Mouse (Mus musculus): ENCODE measurements around the gene Adgrg3. TPM values are rescaled to one million over a fixed set of nuclear protein-coding genes. Genes with fewer than 3 reads are reported as not detected.
A peak's percentile ranks its signal among the peaks of the same experiment; 100 is the strongest.

Gene Adgrg3
- polyA plus RNA-seq (2012; rRNA removed) = 6.3 and 6.8 TPM in 2 replicates

- TF ChIP-seq CTCF (IDR thresholded peaks at IDR 0.05; ENCODE audit: extremely low read depth, insufficient read depth, insufficient read length, insufficient replicate concordance) = no peak
- no peak for TF ChIP-seq POLR2A (IDR thresholded peaks at IDR 0.05; ENCODE audit: low read depth, low read length)
- H3K4me3 ChIP-seq (ENCODE audit: extremely low read depth, insufficient read depth, insufficient read length) = no peak within 1 kb of the TSS
- peaks cover 2% of the 10 kb centered on the region; the same call in 1 of the 2 replicates for H3K4me1 ChIP-seq (ENCODE audit: control insufficient read depth, insufficient read depth, insufficient read length)
- 58% methylated on average over 11 of the region's 11 CpGs for WGBS
- no peak within 1 kb of the TSS for H3K27ac ChIP-seq (ENCODE audit: insufficient read depth, low read length)
- DNase-seq (ENCODE audit: low read depth in 1 of 2, low spot score in 2 of 2) = no peak
- H3K27me3 ChIP-seq (ENCODE audit: control insufficient read depth, insufficient read depth, low read length) = no peaks in the 10 kb centered on the region
- no peaks in the 10 kb centered on the region for H3K36me3 ChIP-seq (ENCODE audit: control insufficient read depth, insufficient read depth, low read length)
Observed at GRCm38 (mm10) chr8:95017451-95017850, at the start of gene Adgrg3. Adgrg3 (plus strand) TSS chr8:95017692.

- WGBS = 16% methylated on average over 9 of the region's 9 CpGs
- Histone ChIP-seq H3K27me3 (ENCODE audit: control insufficient read depth, insufficient read depth, low read length) (peaks cover 1% of the 10 kb centered on the region; the same call in 1 of the 2 replicates), H3K36me3 (ENCODE audit: control insufficient read depth, insufficient read depth, low read length) (no peaks in the 10 kb centered on the region), H3K4me3 (ENCODE audit: extremely low read depth, insufficient read depth, insufficient read length) (no peak overlapping the region), H3K4me1 (ENCODE audit: control insufficient read depth, insufficient read depth, insufficient read length) (peaks cover 7% of the 10 kb centered on the region; the same call in 1 of the 2 replicates), H3K27ac (ENCODE audit: insufficient read depth, low read length) (no peak overlapping the region)
- DNase-seq (ENCODE audit: low read depth in 1 of 2, low spot score in 2 of 2) = no peak
- no peak for TF ChIP-seq POLR2A (IDR thresholded peaks at IDR 0.05; ENCODE audit: low read depth, low read length)
- no peak for TF ChIP-seq CTCF (IDR thresholded peaks at IDR 0.05; ENCODE audit: extremely low read depth, insufficient read depth, insufficient read length, insufficient replicate concordance)
Observed at GRCm38 (mm10) chr8:94973270-94973669, 44.2 kb upstream of the Adgrg3 start.

GRCm38 (mm10) chr8:94973786-94974185 is 43.7 kb upstream of the Adgrg3 start:
- TF ChIP-seq POLR2A (IDR thresholded peaks at IDR 0.05; ENCODE audit: low read depth, low read length) = no peak
- TF ChIP-seq CTCF (IDR thresholded peaks at IDR 0.05; ENCODE audit: extremely low read depth, insufficient read depth, insufficient read length, insufficient replicate concordance) = no peak
- Histone ChIP-seq H3K27ac (ENCODE audit: insufficient read depth, low read length) (no peak overlapping the region), H3K4me3 (ENCODE audit: extremely low read depth, insufficient read depth, insufficient read length) (no peak overlapping the region), H3K36me3 (ENCODE audit: control insufficient read depth, insufficient read depth, low read length) (no peaks in the 10 kb centered on the region), H3K4me1 (ENCODE audit: control insufficient read depth, insufficient read depth, insufficient read length) (peaks cover 11% of the 10 kb centered on the region; the same call in 1 of the 2 replicates), H3K27me3 (ENCODE audit: control insufficient read depth, insufficient read depth, low read length) (peaks cover 1% of the 10 kb centered on the region; the same call in 1 of the 2 replicates)
- WGBS = 66% methylated on average over 9 of the region's 9 CpGs
- DNase-seq (ENCODE audit: low read depth in 1 of 2, low spot score in 2 of 2) = no peak

- Histone ChIP-seq H3K4me3 (ENCODE audit: extremely low read depth, insufficient read depth, insufficient read length) (no peak within 1 kb of the TSS), H3K27ac (ENCODE audit: insufficient read depth, low read length) (no peak within 1 kb of the TSS), H3K27me3 (ENCODE audit: control insufficient read depth, insufficient read depth, low read length) (peaks cover 1% of the 10 kb centered on the region; the same call in 1 of the 2 replicates), H3K36me3 (ENCODE audit: control insufficient read depth, insufficient read depth, low read length) (no peaks in the 10 kb centered on the region), H3K4me1 (ENCODE audit: control insufficient read depth, insufficient read depth, insufficient read length) (peaks cover 13% of the 10 kb centered on the region; the same call in 1 of the 2 replicates)
- DNase-seq (ENCODE audit: low read depth in 1 of 2, low spot score in 2 of 2) = no peak
- WGBS = 59% methylated on average over 7 of the region's 7 CpGs
- TF ChIP-seq CTCF (IDR thresholded peaks at IDR 0.05; ENCODE audit: extremely low read depth, insufficient read depth, insufficient read length, insufficient replicate concordance) (no peak), POLR2A (IDR thresholded peaks at IDR 0.05; ENCODE audit: low read depth, low read length) (no peak)
Observed at GRCm38 (mm10) chr8:94974467-94975165, 42.9 kb upstream of the Adgrg3 start, which contains the start of gene Adgrg1. Adgrg1 (plus strand) TSS chr8:94974751.

GRCm38 (mm10) chr8:94976651-94977417 is 40.7 kb upstream of the Adgrg3 start:
- no peak for TF ChIP-seq CTCF (IDR thresholded peaks at IDR 0.05; ENCODE audit: extremely low read depth, insufficient read depth, insufficient read length, insufficient replicate concordance)
- TF ChIP-seq POLR2A (IDR thresholded peaks at IDR 0.05; ENCODE audit: low read depth, low read length) = no peak
- Histone ChIP-seq H3K36me3 (ENCODE audit: control insufficient read depth, insufficient read depth, low read length) (no peaks in the 10 kb centered on the region), H3K4me3 (ENCODE audit: extremely low read depth, insufficient read depth, insufficient read length) (peak overlapping the region; percentile 36; the same call in 1 of the 2 replicates), H3K27me3 (ENCODE audit: control insufficient read depth, insufficient read depth, low read length) (peaks cover 1% of the 10 kb centered on the region; the same call in 1 of the 2 replicates), H3K4me1 (ENCODE audit: control insufficient read depth, insufficient read depth, insufficient read length) (peaks cover 13% of the 10 kb centered on the region; the same call in 1 of the 2 replicates), H3K27ac (ENCODE audit: insufficient read depth, low read length) (no peak overlapping the region)
- WGBS = 8% methylated on average over 17 of the region's 17 CpGs
- DNase-seq (ENCODE audit: low read depth in 1 of 2, low spot score in 2 of 2) = no peak

GRCm38 (mm10) chr8:94978131-94978530 is 39.4 kb upstream of the Adgrg3 start:
- Histone ChIP-seq H3K27ac (ENCODE audit: insufficient read depth, low read length) (no peak overlapping the region), H3K36me3 (ENCODE audit: control insufficient read depth, insufficient read depth, low read length) (no peaks in the 10 kb centered on the region), H3K4me1 (ENCODE audit: control insufficient read depth, insufficient read depth, insufficient read length) (peaks cover 13% of the 10 kb centered on the region; the same call in 1 of the 2 replicates), H3K27me3 (ENCODE audit: control insufficient read depth, insufficient read depth, low read length) (peaks cover 1% of the 10 kb centered on the region; the same call in 1 of the 2 replicates), H3K4me3 (ENCODE audit: extremely low read depth, insufficient read depth, insufficient read length) (no peak overlapping the region)
- DNase-seq (ENCODE audit: low read depth in 1 of 2, low spot score in 2 of 2) = no peak
- 10% methylated on average over 9 of the region's 9 CpGs for WGBS
- no peak for TF ChIP-seq CTCF (IDR thresholded peaks at IDR 0.05; ENCODE audit: extremely low read depth, insufficient read depth, insufficient read length, insufficient replicate concordance)
- no peak for TF ChIP-seq POLR2A (IDR thresholded peaks at IDR 0.05; ENCODE audit: low read depth, low read length)

All from spleen, adult 2 months (tissue).